In the genomic region with DNA sequence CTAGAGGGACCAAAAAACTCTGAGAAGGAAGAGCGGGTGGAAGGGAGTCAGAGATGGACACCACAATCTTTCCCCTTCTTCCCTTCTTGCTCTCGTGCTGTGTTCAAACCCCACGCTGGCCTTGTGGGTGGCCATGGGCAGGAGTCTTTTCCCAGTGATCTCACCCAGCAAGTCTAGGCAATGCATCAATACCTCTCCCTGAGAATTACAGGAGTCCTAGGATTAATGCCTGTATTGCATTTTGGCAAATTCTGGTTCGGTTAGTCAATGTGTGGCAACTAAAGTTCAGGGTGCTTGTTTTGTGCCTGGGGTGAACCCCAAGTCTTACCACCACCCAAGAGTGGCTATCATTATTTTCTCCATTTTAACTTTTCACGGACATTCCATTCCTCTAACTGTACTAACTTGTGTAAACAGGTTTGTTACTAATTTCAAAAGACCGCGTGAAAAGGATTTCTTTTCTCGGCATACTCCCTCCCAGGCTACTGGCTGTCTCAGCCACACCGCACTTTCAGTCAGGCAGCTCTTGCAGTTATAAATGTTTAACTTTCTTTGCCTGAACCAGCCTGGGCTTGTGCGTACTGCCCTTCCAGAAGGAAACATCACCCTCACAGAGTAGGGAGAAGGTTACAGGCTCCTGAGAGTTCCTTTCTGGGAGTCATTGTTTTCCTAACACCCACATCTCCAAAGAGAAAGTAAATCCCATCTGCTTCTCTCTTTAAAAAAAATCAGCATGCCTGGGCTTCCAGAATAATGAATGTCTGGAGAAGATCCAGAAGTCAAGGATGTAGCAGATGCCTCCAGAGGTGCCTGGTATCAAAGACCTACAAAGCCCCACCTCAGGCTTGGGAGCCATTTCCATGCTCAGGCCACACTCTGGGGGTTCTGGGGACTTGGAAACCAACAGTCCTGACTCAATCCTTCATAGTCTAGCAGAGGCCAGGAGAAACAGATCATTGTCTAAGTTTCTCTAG, we compare ENCODE assay signal across 10 mouse cellular contexts. TPM values are rescaled to one million over a fixed set of nuclear protein-coding genes. Genes with fewer than 3 reads are reported as not detected.
A peak's percentile ranks its signal among the peaks of the same experiment; 100 is the strongest.
DNase-seq lines count a peak whose midpoint lies in the region; ATAC-seq lines count a peak whose summit lies in the region.
"Had no signal": no experiment of that assay in that cellular context is flagged by ENCODE, and none has a peak within 500 bp of the region (broad histone marks: within the 10 kb centered on the region; RNA-seq: fewer than 3 reads in every experiment).

No protein-coding gene starts in this region.

- H3K4me1 ChIP-seq in limb, embryonic 15.5 days = peaks cover 19% of the 10 kb centered on the region
- H3K4me1 ChIP-seq in limb, embryonic 10.5 days = peaks cover 17% of the 10 kb centered on the region
- H3K4me1 ChIP-seq in intestine, embryonic 15.5 days (replicated peaks) = peaks cover 7% of the 10 kb centered on the region; the same call in 1 of the 2 replicates
- H3K4me1 ChIP-seq: hindbrain, embryonic 15.5 days had no signal

- peak overlapping the region; percentile 9; the same call in 1 of the 2 replicates for H3K27ac ChIP-seq in limb, embryonic 15.5 days
- H3K27ac ChIP-seq in limb, embryonic 10.5 days = no peak overlapping the region
- H3K27ac ChIP-seq in intestine, embryonic 15.5 days = 0 out of 2 replicates have a peak overlapping the region, but pooled peaks have one; percentile 15
- H3K27ac ChIP-seq: hindbrain, embryonic 15.5 days; macrophage had no signal

- ATAC-seq in limb, embryonic 15.5 days (ENCODE audit: insufficient number of reproducible peaks, low FRiP score, low TSS enrichment, low read depth) = no peak
- peak; percentile 82 for ATAC-seq in intestine, embryonic 15.5 days
- no peak for ATAC-seq in CD4-positive, CD25-positive, alpha-beta regulatory T cell, adult 4 months

- no peak overlapping the region for H3K4me2 ChIP-seq in limb, embryonic 15.5 days
- peak overlapping the region; percentile 28 for H3K4me2 ChIP-seq in intestine, embryonic 15.5 days (replicated peaks)
- H3K4me2 ChIP-seq: hindbrain, embryonic 15.5 days had no signal

- no peaks in the 10 kb centered on the region for H3K36me3 ChIP-seq in limb, embryonic 15.5 days
- no peaks in the 10 kb centered on the region for H3K36me3 ChIP-seq in limb, embryonic 10.5 days
- no peaks in the 10 kb centered on the region for H3K36me3 ChIP-seq in intestine, embryonic 15.5 days
- H3K36me3 ChIP-seq: hindbrain, embryonic 15.5 days had no signal

- H3K4me3 ChIP-seq in limb, embryonic 15.5 days = no peak overlapping the region
- H3K4me3 ChIP-seq in limb, embryonic 10.5 days = no peak overlapping the region
- H3K4me3 ChIP-seq in intestine, embryonic 15.5 days (replicated peaks) = no peak overlapping the region
- H3K4me3 ChIP-seq: hindbrain, embryonic 15.5 days had no signal

- H3K27me3 ChIP-seq in limb, embryonic 15.5 days = no peaks in the 10 kb centered on the region
- H3K27me3 ChIP-seq in limb, embryonic 10.5 days (ENCODE audit: low read depth, poor library complexity, severe bottlenecking) = no peaks in the 10 kb centered on the region
- H3K27me3 ChIP-seq in intestine, embryonic 15.5 days (replicated peaks) = no peaks in the 10 kb centered on the region
- H3K27me3 ChIP-seq: hindbrain, embryonic 15.5 days had no signal

- DNase-seq in limb, embryonic 10.5 days (ENCODE audit: low spot score) = no peak
- DNase-seq in brain, adult 2 months (ENCODE audit: low read depth, low spot score) = peak; percentile 11
- peak; percentile 69 to 89 for DNase-seq in kidney, postnatal 36 days
- no peak for DNase-seq in spleen, postnatal 36 days (ENCODE audit: low spot score in 2 of 2)
- no peak for DNase-seq in gastrocnemius, adult 8-10 months (ENCODE audit: low spot score in 2 of 2)

- H3K9me3 ChIP-seq in limb, embryonic 15.5 days = no peaks in the 10 kb centered on the region
- no peaks in the 10 kb centered on the region for H3K9me3 ChIP-seq in limb, embryonic 10.5 days (replicated peaks)
- no peaks in the 10 kb centered on the region for H3K9me3 ChIP-seq in intestine, embryonic 15.5 days
- H3K9me3 ChIP-seq: hindbrain, embryonic 15.5 days had no signal

- WGBS in limb, embryonic 15.5 days = 65% methylated on average over 10 of the region's 10 CpGs
- WGBS in limb, embryonic 10.5 days = 84% methylated on average over 10 of the region's 10 CpGs
- WGBS in intestine, embryonic 15.5 days = 49% methylated on average over 10 of the region's 10 CpGs

- no peak overlapping the region for H3K9ac ChIP-seq in limb, embryonic 15.5 days
- H3K9ac ChIP-seq in intestine, embryonic 15.5 days = no peak overlapping the region
- H3K9ac ChIP-seq: hindbrain, embryonic 15.5 days had no signal

RNA-seq across cellular contexts. Expression of a gene that starts 15.1 kb away (rescaled TPM):
- polyA plus RNA-seq in limb, embryonic 15.5 days (2015; fragmentation: Nextera tagmentation; extraction: Ambion mirVana) = 3.0 and 3.9 TPM in 2 replicates
- 1.0 and 1.1 TPM in 2 replicates for polyA plus RNA-seq in limb, embryonic 10.5 days (2016; fragmentation: Nextera tagmentation; extraction: Ambion mirVana)
- polyA plus RNA-seq in intestine, embryonic 15.5 days (2015; fragmentation: Nextera tagmentation; extraction: Ambion mirVana) = 33.2 and 35.9 TPM in 2 replicates
- polyA plus RNA-seq in CD4-positive, CD25-positive, alpha-beta regulatory T cell, adult 4 months (2017; shearing (Covaris generic)) = 1 to 10 TPM; 2.1 to 3.0 TPM
- under 1 TPM in 3 of 4 experiments, not detected in 1; 0.11 to 0.44 (median 0.22) TPM for total RNA-seq in gastrocnemius, adult 8-10 months (2022)

RNA-seq across cellular contexts. Expression of a gene that starts 43.3 kb away (rescaled TPM):
- 131 and 133 TPM in 2 replicates for polyA plus RNA-seq in limb, embryonic 15.5 days (2015; fragmentation: Nextera tagmentation; extraction: Ambion mirVana)
- polyA plus RNA-seq in limb, embryonic 10.5 days (2016; fragmentation: Nextera tagmentation; extraction: Ambion mirVana) = 19.4 and 28.1 TPM in 2 replicates
- 69.8 and 71.5 TPM in 2 replicates for polyA plus RNA-seq in intestine, embryonic 15.5 days (2015; fragmentation: Nextera tagmentation; extraction: Ambion mirVana)
- polyA plus RNA-seq in CD4-positive, CD25-positive, alpha-beta regulatory T cell, adult 4 months (2017; shearing (Covaris generic)) = 10 to 100 TPM; 17.8 to 34.4 TPM
- total RNA-seq in gastrocnemius, adult 8-10 months (2022) = 10 to 100 TPM; 22.0 to 45.0 (median 28.1) TPM

Comparison
In these comparisons a context has a peak if more than half of its experiments do, and no peak if none do; other contexts are left out.
1. DNase-seq: peak in brain, adult 2 months (single experiment) and kidney, postnatal 36 days (2 of 2); none in limb, embryonic 10.5 days (single experiment), spleen, postnatal 36 days (0 of 2) and gastrocnemius, adult 8-10 months (0 of 2).